Mouse (Mus musculus) R1 (cell line): ENCODE results near the gene Hoxc5.

Source experiments
- DNase-seq: peaks from one replicate; pipeline ENCODE4 v3.0.0-alpha.2; 2018; ENCODE audit warnings: low read depth, low spot score

Gene Hoxc5

DNA sequence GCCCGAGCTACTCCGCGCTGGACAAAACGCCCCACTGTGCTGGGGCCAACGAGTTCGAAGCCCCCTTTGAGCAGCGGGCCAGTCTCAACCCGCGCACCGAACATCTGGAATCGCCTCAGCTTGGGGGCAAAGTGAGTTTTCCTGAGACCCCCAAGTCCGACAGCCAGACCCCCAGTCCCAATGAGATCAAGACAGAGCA is at the start of gene Hoxc5:
Gene Hoxc5 (plus strand): TSS at position 132 of the 199 bp plus-strand sequence.
- no peak for DNase-seq

DNA sequence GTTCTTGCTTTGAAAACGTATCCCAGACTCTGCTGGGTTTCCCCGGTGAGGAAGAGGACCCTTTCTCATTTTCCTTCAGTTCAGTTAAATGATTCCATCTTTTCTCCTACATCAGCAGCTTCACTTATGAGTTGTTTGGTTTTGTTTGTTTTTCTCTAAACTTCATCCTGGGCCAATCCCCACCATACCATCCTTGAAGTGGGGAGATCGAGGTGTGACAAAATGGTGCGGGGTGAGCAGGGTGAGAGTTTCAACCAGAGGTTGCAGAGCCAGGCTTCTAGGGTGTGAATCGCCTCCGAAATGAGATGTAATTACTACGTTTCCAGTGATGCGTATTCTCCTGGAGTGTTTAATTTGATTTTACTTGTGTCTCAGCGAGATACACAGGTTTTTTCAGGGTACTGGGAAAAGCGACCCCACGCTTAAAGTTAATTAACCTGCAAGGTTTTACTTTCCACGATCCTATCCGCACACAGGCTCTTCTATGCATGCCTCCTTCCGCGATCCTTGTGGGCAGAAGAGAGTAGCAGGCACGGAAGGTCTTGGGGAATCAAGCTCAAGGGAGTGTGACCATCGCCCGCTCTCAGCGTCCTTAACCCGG is 49.2 kb upstream of the Hoxc5 start:
- DNase-seq, result no peak

DNA sequence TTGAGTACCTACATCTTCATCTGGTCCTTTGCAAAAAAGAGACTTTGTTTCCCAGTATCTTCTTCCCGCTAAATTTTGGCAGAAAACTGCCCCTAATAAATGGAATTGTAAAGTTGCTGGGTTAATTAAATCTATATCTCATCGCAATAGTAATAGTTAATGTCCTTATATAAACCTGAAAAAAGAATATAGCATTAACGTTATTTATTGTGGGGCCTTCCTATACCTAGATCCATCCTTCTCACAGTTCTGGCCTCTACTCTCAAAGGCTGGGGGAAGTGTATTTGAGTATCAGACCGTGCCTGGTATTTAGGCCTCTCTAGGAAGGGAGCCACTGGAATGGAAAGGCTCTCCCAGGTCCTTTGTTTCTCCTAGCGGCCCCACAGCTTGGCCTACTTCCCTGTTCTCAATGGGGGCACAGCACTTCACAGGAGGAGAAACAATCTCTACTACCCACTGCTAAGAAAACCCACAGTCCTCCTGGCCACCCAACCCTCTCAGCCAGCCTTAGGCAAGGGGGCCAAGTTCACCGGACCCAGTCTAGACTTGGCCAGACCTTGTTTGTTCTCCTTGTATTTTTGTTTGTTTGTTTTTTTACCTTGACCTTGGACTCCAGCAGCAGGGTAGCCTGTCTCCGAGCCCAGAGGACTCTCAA is 48.5 kb upstream of the Hoxc5 start:
- DNase-seq, result no peak

DNA sequence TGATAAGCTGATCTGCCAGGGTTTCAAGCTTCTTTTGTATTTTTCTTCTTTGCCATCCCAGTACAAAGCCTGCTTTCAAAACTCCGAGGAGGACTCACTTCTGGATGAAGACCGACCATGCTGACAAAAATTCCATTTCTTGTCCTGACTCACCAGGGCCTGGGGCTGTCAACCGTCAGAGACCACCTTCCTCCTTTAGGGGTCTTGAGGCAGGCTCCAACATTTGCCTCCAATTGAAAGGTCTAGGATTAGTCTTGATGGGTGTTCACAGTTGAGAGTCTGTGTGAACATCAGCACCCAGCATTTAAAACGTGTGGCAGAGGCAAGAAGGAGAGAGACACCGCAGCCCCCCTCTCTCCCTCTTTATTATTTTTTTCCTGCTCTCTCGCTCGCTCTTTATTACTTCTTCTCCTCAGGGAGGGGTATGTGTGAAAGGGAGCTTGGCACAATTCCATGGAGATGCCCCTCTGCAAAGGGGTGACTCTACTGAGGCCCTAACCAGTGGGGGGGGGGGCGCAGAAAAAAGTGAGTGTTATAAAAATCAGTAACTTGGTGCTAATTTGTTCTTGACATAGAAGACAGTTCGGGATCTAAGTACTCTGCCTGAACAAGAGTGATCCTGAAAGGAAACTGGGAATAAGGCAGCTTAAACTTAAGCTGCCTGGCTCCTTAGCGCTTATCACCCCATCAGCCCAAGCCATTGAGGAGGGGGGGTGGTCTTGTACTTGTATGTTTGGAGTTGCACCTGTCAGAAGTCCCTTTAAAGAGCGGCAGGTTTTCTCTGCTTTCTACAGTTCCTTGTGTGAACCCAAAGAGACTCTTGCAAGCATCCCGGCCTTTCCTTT is 47.7 kb upstream of the Hoxc5 start:
- DNase-seq, result no peak

DNA sequence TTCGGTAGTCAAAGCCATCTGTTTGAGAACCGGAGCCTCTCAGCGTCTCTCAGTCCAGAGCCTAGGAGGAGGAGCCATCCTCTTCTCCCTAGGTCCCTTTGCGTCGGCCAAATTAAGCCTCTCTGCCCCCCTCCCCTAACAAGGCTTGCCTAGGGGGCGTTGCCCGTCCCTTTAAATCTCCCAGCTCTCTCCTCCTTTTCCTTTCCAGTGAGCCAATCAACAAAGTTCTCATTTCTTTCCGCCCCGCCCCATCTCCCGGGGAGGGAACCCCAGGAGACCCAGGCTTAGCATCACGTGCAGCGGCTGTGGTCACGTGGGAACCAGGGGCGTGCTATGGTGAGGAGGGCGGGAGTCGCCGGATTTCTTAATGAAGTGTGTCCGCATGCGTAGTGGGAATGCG is 46.6 kb upstream of the Hoxc5 start:
- DNase-seq, result peak; percentile 100

DNA sequence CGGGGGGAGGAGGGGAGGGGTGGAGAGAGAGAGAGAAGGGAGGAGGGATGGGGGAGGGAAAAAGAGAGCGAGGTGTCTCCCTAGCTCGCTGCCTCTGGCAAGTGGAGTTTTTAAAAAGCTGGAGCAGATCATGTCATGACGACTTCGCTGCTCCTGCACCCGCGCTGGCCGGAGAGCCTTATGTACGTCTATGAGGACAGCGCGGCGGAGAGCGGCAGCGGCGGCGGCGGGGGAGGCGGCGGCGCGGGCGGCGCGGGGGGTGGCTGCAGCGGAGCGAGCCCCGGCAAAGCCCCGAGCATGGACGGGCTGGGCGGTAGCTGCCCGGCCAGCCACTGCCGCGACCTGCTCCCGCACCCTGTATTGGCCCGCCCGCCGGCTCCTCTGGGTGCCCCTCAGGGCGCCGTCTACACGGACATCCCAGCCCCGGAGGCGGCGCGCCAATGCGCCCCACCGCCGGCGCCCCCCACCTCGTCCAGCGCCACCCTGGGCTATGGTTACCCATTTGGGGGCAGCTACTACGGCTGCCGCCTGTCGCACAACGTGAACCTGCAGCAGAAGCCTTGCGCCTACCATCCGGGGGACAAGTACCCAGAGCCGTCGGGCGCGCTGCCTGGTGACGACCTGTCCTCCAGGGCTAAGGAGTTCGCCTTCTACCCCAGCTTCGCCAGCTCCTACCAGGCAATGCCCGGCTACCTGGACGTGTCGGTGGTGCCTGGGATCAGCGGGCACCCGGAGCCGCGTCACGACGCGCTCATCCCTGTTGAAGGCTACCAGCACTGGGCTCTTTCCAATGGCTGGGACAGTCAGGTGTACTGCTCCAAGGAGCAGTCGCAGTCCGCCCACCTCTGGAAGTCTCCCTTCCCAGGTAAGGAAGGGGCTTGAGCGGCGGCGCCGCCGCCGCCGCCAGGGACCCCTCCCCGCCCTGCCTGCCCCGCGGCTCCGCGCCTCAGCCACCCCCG is 45.9 kb upstream of the Hoxc5 start, which contains the start of gene Hoxc13:
Gene Hoxc13 (plus strand): TSS at position 51 of the 959 bp plus-strand sequence.
- peak; percentile 67 for DNase-seq

DNA sequence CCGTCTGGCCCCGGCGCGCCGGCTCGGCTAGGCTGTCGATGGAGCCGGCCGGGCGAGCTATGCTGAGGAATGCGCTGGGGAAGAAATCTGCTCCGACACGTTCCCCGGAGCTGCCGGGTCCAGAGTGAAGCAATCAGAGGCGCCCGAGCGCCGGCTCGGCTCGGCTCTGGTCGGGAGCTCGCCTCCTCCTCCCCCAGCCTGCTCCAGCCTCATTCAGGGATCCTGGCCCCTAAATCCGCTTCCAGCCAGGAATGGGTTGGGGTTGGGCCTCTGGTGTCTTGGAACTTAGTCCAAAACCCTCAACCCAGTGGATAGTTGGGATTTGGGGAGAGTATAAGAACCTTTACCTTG is 45.3 kb upstream of the Hoxc5 start:
- DNase-seq, result peak; percentile 63

DNA sequence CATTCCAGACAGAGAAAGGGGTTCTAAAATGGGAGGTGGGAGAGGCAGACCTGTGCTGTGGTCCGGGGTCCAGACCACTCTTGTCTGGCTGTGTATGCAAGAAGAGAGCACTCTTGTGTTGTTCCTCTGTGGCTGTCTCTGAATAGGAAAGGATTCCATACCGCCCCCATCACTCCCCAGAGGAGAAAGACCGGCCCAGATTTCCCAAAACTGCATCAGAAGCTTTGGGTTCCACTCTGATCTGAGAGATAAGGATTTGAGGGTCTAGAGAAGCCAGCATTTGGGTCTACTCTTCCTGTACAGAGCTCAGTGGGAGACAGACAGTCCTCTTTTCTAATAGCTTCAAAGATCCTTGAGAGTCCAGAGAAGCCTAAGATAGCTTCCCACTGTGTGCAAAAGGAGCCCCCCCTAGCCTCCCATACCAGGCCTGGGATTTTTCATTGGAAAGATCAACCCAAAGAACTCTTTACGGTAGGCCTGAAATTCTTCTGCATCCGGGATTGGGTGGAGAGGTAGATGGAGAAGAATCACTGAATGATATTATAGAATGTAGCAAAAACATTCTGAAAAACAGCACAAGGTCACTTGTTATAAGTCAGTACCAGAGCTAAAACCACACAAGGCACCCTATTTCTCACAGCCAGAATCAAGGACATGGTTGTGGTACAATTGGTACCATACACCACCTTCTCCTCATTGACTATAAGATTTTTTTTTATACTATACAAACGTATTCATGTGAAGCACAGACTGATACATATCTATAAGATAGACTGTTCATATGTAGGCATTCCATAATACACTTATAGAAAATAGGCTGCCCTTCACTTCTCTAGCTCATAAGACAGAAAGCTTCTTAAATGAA is 44.4 kb upstream of the Hoxc5 start:
- no peak for DNase-seq

DNA sequence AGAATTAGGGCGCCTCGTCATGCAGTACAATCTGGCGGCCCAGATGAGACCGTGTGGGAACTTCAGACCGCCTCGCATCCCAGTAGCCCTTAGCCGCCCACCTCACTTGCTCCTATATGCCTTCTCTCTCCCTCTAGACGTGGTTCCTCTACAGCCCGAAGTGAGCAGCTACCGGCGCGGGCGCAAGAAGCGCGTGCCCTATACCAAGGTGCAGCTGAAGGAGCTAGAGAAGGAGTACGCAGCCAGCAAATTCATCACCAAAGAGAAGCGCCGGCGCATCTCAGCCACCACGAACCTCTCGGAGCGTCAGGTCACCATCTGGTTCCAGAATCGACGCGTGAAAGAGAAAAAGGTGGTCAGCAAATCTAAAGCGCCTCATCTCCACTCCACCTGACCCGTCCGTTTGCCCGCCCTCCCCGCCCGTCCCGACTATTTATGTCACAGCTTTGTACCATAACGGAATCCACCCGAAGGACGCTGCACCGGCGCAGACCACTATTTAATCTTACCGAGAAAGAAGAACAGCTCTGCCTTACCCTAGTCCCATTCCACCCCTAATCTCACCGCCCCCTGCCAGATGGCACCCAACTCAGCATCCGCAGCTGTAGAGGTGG is 40.1 kb upstream of the Hoxc5 start:
- DNase-seq, result no peak

DNA sequence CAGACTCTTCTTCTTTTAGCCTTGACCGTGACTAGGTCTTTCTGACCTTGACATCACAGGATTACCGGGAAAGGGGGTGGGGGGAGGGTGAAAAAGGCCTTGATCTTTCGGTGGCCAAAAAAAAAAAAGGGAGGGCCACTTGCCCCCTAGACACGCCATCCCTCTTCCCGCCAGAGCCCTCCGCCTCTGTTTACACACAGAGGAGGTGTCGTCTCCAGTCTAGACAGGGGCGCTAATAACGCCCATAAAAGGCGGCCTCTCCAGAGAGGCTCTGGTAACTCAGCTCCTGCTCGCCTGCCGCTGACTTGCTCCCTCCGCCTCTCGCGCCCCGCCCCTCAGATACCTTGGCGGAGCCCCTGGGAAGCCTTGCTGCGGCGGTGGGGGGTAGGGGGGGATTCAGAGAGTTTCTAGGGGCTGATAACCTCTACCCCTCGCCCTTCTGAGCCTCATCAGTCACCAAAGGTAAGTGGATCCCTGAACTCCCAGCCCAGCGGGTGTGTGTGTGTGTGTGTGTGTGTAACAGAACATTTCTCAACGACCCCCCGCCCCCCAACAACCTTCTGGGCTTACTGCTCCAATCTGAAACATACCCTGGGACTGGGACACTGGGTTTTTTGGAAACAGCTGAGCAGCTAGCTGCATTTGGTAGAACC is 35.4 kb upstream of the Hoxc5 start:
- DNase-seq, result peak; percentile 92

DNA sequence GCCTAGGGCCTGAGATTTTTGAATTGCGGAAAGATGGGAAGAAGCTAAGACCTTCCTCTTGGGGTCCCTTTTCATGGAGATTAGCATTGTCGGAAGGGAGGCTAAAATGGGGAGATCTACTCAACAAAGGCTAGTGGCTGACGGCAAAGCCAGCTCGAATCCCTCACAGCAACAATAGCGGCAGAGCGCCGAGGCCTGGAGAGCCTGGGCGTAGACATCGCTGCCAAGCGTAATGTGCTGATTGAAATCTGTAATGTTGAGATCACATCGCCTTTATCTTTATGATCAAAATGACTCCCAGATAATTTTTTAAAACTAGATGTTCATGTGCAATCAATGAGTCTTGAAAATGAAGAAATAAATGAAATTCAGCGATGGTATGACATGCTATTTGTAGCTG is 32.8 kb upstream of the Hoxc5 start:
- DNase-seq, result no peak

DNA sequence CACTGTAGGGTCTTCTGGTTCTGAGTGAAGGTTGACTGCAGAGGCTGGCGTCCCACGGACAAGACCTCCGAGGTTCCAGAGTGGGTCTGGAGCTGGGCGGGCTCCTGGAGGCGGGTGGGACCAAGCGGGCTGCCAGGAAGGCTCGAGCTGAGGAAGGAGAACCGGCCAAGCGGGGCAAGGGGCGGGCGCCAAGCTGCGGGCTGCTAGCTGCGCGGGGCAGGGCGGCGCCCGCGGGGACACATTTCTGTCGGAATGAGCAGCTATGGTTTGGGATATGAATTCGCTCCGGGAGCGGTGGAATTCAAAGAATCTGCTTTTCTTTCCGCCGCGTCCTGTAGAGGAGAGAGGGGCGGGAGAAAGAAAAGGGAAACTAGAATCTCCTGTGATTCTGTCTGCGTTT is 32.3 kb upstream of the Hoxc5 start:
- peak; percentile 83 for DNase-seq

DNA sequence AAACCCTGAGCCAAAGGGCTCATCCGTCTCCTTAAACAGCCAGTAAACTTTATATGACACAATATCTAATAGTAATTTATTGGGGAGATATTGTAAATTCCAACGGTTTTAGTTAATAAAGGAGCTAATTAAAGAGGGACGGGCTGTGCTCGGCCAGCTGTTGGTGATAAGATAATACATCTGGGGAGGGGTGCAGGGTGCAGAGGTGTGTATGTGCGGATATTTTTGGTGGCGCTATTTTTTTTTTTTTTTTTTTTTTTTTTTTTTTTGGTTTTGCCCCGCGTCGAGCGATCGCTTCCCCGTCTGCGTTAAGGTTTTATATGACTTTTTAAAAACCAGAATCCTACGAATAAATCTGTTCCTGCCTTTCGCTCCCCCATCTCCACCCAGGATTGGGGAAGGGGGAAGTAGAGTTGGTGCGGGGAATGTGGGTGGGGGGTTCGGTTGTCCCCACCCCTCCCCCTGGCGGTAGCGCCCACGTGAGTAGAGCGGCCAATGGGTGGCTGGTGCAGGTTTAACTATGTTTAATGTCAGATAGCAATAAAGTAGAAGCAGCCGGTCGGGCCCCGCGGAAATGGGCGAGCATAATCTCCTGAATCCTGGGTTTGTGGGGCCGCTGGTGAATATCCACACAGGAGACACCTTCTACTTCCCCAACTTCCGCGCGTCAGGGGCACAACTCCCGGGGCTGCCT is 30.8 kb upstream of the Hoxc5 start, which contains the start of gene Hoxc12:
Gene Hoxc12 (plus strand): TSS at position 479 of the 694 bp plus-strand sequence.
- DNase-seq, result peak; percentile 79

DNA sequence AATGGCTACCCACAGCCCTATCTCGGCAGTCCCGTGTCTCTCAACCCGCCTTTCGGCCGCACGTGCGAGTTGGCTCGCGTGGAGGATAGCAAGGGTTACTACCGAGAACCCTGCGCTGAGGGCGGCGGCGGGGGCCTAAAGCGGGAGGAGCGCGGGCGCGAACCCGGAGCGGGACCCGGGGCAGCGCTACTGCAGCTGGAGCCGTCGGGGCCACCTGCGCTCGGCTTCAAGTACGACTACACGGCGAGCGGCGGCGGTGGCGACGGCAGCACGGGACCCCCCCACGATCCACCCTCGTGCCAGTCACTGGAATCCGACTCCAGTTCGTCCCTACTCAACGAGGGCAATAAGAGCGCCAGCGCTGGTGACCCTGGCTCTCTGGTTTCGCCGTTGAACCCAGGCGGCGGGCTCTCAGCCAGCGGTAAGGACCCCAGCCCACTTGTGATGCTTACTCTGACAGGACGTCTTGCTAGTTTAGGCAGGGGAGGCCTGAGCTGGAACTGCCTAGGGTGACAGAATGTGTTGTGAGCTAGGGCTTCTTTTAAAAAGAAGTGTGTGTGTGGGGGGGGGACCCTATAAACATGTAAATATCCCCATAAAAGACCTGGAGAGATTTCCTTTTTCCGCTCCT is 30.1 kb upstream of the Hoxc5 start:
- peak; percentile 52 for DNase-seq

DNA sequence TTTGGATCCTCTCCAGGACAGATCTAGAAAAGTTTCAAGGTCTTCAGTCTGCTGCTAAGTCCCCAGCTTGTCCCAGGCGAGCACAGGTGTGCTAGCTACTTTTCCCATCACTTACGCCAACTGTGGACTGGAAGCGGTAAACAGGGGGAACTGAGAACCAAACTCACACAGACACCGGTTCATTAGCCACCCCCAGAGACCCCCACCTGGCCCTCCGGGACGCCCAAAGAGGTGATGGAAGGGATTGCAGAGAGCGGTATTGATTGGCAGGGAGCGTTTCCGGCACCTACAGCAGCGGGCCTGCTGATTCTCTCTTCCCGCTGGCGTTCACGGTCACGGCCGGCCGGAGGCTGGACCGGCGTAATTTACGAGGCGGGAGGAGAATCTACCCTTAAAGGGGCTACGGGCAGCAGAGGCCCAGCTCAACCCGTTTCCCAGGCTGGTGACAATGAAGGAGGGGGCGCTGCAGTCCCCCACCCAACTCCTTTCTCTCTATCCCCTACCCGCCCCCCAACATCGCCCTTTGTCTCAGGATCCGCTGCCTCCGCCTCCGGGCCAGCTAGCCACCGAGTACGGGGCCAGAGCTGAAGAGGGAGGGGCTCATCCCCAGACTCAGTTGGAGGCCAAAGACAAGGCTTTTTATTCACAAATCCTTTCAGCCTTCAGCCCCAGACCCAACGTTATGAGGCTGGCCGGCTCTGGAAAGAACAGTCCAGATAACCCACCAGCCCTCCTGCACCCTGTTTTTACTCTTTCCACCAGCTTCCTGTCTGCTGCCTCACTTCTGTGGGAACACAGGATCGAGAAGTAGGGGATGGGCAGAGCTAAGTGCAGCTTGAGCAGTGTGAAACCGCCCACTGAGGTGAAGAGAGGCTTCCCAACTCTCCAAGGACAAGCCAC is 27.7 kb upstream of the Hoxc5 start:
- peak; percentile 62 for DNase-seq

DNA sequence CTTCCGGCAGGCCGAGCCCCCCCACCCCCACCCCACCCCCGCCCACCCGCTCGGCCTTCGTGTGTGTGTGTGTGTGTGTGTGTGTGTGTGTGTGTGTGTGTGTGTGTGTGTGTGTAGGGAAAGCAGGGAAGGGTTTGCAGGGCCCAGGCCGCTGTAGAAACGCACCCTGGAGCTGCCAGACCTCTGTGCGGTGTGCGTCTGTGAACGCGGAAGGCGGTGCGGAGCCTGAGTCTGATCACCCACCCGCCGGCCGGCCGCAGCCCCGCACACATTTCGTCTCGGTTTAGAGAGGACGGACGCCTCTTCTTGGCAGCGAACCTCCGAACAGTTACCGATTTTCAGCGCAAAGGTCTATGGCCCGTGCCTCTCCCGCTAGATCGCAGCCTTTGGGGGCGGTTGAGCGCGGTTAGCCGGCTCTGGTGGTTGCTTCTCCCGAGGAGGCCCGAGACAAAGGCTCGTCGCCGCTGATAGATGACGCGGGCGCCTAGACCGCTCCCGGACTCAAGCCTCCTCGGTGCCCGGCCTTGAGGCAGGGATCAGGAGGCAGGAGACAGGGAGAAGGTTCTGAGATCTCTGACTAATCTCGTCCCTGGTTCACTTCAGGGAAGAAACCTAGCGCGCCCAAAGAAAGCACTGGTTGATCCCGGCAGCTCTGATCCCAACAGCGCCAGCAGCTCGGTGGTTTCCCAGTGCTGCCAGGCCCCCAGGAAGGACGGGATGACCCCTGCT is 24.3 kb upstream of the Hoxc5 start:
- DNase-seq, result peak; percentile 64

DNA sequence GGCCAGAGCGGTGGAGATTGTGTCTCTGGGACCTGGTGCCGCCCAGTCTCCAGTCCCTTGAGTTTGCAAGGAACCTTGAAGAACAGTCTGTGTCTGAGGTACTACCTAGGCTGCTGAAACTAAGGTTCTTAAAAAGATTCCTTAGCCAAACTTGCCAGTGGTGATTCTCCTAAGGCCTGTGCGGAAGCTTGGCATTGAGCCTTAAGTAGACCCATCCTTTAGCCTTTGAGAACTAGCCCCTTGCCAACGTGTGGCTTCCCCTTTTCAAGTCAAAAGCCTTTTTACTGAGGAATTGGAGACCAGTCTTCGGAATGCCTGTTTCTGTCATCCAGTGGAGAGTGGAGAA is 23.8 kb upstream of the Hoxc5 start:
- DNase-seq, result no peak
